Mouse (Mus musculus): ENCODE measurements around the gene Elovl6. TPM values are rescaled to one million over a fixed set of nuclear protein-coding genes. Genes with fewer than 3 reads are reported as not detected.

Gene Elovl6
- total RNA-seq, 2 experiments from 2014 or later: 11.8 to 12.3 TPM

GRCm38 (mm10) chr3:129564852-129565251 is 32.7 kb downstream of the Elovl6 start:
- no peak for DNase-seq (ENCODE audit: low spot score in 2 of 2)

- DNase-seq (ENCODE audit: low spot score in 2 of 2): no peak
These were observed 33.3 kb downstream of the Elovl6 start for GRCm38 (mm10) chr3:129565458-129565857.

GRCm38 (mm10) chr3:129566013-129566412 is 33.9 kb downstream of the Elovl6 start:
- no peak for DNase-seq (ENCODE audit: low spot score in 2 of 2)

- no peak for DNase-seq (ENCODE audit: low spot score in 2 of 2)
These were observed 34.7 kb downstream of the Elovl6 start for GRCm38 (mm10) chr3:129566876-129567275.

- DNase-seq (ENCODE audit: low spot score in 2 of 2): no peak
These were observed 36.4 kb downstream of the Elovl6 start for GRCm38 (mm10) chr3:129568506-129568905.

GRCm38 (mm10) chr3:129570989-129571388 is 38.8 kb downstream of the Elovl6 start:
- DNase-seq (ENCODE audit: low spot score in 2 of 2): no peak

- DNase-seq (ENCODE audit: low spot score in 2 of 2): no peak
These were observed 39.5 kb downstream of the Elovl6 start for GRCm38 (mm10) chr3:129571642-129572041.

DNA sequence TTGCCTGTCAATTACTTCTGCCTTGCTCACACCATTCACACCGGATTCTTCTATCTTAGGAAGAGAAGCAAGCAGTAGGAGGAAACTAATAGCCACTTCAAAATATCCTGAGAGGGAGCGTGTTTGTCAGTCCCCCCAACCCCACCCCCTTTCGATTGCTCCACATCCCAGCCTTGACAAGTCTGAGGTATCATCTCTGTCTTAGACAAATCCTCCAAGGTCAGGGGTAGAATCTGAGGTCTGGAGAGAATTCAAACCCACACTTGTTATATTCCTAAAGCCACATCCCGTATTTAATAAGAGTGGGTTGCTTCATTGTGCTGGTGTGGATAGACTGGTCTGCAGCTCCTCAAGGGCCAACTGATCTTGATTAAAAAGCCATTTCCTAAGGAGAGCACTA is 40.8 kb downstream of the Elovl6 start:
- DNase-seq (ENCODE audit: low spot score in 2 of 2): no peak

- DNase-seq (ENCODE audit: low spot score in 2 of 2): no peak
These were observed 41.5 kb downstream of the Elovl6 start for GRCm38 (mm10) chr3:129573609-129574008.

DNA sequence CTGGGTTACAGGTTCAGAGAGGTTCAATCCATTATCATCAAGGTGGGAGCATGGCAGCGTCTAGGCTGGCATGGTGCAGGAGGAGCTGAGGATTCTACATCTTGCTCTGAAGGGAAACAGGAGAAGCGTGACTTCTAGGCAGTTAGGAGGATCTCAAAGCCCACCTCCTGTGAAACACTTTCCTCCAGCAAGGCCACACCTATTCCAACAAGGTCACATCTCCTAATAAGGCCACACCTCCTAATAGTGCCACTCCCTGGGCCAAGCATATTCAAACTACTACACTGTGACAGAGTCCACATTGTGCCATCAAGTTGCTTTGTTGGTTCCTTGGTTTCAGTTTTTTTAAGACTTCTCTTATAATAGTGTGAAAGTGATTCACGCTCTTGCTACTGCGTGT is 42.9 kb downstream of the Elovl6 start:
- DNase-seq (ENCODE audit: low spot score in 2 of 2): no peak

DNA sequence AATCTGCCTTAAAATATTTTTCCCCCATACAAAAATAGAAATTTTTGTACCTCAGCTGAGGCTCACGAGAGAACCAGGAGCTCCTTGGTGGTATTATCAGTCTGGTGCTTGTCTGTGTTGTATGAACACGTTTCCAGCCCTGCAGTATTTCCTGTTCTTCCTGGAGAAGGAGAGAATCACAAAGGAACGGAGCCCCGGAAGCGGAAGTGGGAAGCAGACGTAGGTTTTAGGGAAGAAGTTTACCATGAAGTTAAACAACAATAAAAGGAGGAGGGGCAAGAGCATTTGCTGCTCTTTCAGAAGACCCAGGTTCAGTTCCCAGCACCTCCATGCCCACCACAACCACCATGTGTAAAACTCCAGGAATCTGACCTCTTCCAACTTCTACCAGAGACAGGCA is 44.4 kb downstream of the Elovl6 start:
- DNase-seq (ENCODE audit: low spot score in 2 of 2): no peak

DNA sequence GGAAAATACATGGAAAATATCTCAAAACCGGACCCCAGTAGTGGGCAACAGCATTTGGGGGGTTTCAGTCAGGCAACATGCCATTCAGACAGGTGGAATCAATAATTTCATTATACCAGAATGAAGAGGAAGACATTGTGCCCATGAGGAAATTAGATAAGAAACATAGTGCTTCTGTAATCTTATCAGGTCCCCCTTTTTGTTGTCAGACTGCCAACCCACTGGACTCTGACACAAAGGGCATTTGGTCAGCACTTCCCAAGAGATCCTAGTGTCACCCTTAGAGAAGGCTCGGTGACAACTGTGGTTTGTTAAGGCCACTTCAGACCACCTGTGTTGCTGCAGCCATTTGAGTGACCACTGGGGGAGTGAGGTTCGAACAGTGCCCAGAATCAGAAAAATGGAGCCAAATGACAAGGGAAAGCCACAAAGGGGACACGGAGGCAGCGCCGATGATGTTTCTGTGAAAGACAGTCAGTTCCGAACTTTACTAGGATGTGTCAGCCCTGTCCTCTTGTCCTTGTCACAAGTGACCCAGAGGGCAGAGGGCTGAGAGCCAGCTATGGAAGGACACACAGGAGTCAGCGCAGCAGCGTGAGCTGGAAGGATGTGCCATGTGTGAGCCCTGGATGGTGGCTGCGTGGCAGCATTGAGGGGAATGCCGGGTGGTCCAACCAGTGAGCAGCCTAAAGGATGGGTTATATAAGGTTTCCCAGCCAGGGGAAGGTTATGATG is 46.8 kb downstream of the Elovl6 start:
- no peak for DNase-seq (ENCODE audit: low spot score in 2 of 2)

- no peak for DNase-seq (ENCODE audit: low spot score in 2 of 2)
These were observed 48.9 kb downstream of the Elovl6 start for GRCm38 (mm10) chr3:129581024-129581423.

GRCm38 (mm10) chr3:129582449-129582848 is 50.3 kb downstream of the Elovl6 start:
- DNase-seq (ENCODE audit: low spot score in 2 of 2): no peak

GRCm38 (mm10) chr3:129583290-129583689 is 51.1 kb downstream of the Elovl6 start:
- DNase-seq (ENCODE audit: low spot score in 2 of 2): no peak

DNA sequence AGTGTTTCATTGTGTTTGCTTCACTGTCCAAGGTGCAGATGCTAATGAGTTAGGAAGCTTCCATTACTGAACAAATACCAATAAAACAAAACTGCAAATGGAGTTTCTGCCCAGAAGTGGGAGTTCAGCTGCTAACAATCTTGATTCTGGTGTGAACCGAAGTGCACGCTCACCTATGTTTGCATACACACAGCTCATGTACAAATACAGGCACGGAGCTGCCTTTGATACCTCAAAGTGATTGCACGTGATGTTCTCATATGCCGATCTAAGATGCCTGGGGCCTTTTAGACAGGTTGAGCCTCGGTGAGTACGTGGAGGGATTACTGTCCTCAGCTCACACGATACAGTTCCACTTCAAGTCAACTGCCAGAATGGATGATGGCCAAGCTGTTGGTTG is 55.8 kb downstream of the Elovl6 start:
- DNase-seq (ENCODE audit: low spot score in 2 of 2): no peak

GRCm38 (mm10) chr3:129588753-129589152 is 56.6 kb downstream of the Elovl6 start:
- no peak for DNase-seq (ENCODE audit: low spot score in 2 of 2)

GRCm38 (mm10) chr3:129589705-129590104 is 57.5 kb downstream of the Elovl6 start:
- DNase-seq (ENCODE audit: low spot score in 2 of 2): no peak

DNA sequence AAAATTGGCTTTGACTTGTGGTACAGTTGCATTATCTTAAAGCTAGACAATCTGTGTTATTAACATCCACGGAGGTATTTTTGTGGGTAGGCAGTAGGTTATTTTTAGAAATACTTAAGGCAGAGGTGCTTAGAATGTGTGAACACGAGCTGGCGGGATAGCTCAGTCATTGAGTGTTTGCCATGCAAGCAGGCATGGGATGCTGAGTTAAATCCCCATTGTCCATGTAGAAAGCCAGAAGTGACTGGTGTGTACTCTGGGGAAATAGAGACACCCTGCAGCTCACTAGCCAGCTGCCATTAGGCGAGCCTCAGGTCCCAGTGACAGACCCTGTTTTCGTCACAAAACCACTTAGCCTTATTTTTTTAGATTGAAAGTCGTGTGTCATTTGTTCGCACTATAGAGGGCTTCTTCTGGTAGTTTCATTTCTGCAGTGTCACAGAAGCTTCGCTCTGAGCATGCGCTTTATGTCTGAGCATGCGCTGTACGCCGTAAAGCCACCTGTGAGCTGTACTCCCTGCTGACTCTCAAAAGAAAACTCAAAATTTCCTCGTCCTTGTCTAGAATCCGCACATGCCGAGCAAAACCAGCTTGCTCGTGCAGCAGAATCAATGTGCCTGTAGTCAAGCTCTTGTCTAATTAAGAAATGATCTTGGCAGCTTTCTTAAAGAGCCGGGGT is 58.5 kb downstream of the Elovl6 start:
- DNase-seq (ENCODE audit: low spot score in 2 of 2): no peak

DNA sequence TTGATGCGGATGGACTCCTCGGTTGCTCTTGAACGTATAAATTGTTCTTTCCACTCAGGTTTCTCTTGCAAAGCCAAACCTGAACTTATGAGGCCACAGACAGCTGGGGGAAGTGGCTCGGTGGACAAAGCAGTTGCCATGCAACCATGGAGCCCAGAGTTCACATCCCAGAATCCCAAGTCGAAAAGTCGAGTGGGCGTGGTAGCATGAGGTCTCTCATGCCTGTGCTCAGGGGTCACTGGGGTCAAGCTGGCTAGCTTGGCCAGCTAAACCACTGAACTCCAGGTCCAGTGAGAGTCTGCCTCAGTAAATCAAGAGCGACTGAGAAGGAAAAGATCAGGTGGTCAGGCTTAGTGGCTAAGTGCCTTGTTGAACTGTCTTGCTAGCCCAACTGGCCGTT is 59.1 kb downstream of the Elovl6 start:
- no peak for DNase-seq (ENCODE audit: low spot score in 2 of 2)

DNA sequence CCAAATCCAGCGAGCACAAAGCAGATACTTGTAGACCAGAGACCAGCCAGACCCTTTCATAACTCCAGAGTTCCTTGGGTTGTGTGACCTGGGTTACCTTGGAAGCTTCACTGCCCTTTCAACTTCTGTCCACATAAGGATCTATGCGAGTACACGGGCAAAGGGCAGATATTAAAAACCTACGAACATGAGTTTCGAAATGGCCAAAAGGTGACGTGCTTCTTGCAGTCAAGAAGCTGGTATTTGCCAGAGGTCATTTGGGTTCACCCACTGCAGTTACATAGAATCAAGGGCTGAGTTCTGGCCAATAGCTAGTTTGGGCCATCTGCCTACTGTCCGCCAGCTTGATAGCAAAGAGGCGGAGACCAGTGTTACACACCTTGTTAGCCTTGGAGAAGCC is 59.6 kb downstream of the Elovl6 start:
- no peak for DNase-seq (ENCODE audit: low spot score in 2 of 2)

GRCm38 (mm10) chr3:129593001-129593400 is 60.8 kb downstream of the Elovl6 start:
- no peak for DNase-seq (ENCODE audit: low spot score in 2 of 2)

DNA sequence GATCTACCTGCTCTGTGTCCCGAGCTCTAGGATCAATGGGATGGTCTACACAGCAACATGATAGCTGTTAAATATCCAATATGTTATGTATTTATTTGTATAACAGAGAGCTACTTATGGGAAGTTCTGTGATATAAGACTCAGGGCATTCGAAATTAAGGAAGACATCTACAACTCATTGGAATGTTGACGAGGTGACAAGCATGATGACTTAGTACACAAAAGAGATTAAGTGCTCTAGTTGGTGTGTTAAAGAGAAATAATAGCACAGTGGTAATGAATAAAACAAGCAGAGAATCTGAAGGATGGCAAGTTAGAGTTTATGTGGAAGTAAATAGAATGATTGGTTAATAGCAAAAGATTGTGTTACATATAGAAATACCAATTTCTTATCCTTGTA is 61.6 kb downstream of the Elovl6 start:
- DNase-seq (ENCODE audit: low spot score in 2 of 2): no peak

All from gastrocnemius, postnatal 4 days (tissue).